In genomic region chr17:34946486-34947140, GRCm38 (mm10) we compare ENCODE assay signal across 27 mouse cellular contexts. TPM values are rescaled to one million over a fixed set of nuclear protein-coding genes. Genes with fewer than 3 reads are reported as not detected.
DNase-seq lines count a peak whose midpoint lies in the region; ATAC-seq and TF ChIP-seq lines count a peak whose summit lies in the region.
"Had no signal": no experiment of that assay in that cellular context is flagged by ENCODE, and none has a peak within 500 bp of the region (broad histone marks: within the 10 kb centered on the region; RNA-seq: fewer than 3 reads in every experiment).

No protein-coding gene starts in this region.

- H3K4me2 ChIP-seq in liver, embryonic 11.5 days = no peak overlapping the region
- H3K4me2 ChIP-seq in kidney, embryonic 16.5 days (replicated peaks; ENCODE audit: low read depth, low read length) = no peak overlapping the region
- H3K4me2 ChIP-seq: embryonic facial prominence, embryonic 13.5 days; forebrain, embryonic 13.5 days; heart, embryonic 12.5 days; hindbrain, embryonic 14.5 days had no signal

- H3K27ac ChIP-seq in liver, adult 2 months (replicated peaks; ENCODE audit: insufficient read depth, low read depth, low read length) = no peak overlapping the region
- no peak overlapping the region for H3K27ac ChIP-seq in liver, embryonic 11.5 days (ENCODE audit: low read depth, low read length)
- H3K27ac ChIP-seq in kidney, adult 2 months (ENCODE audit: insufficient read depth, low read depth, low read length) = peak overlapping the region; percentile 90
- H3K27ac ChIP-seq in kidney, embryonic 16.5 days (ENCODE audit: low read length) = peak overlapping the region; percentile 45; the same call in 1 of the 2 replicates
- H3K27ac ChIP-seq: embryonic facial prominence, embryonic 13.5 days; forebrain, embryonic 13.5 days; gastrocnemius, adult 2 months; heart, adult 2 months; hindbrain, embryonic 10.5 days; hindbrain, embryonic 14.5 days had no signal

- H3K27me3 ChIP-seq in liver, adult 2 months (ENCODE audit: control insufficient read depth, insufficient read depth, low read length) = no peaks in the 10 kb centered on the region
- H3K27me3 ChIP-seq in liver, embryonic 11.5 days (replicated peaks; ENCODE audit: control insufficient read depth, insufficient read depth, low read length) = no peaks in the 10 kb centered on the region
- no peaks in the 10 kb centered on the region for H3K27me3 ChIP-seq in kidney, adult 2 months (replicated peaks; ENCODE audit: control insufficient read depth, insufficient read depth, low read length)
- no peaks in the 10 kb centered on the region for H3K27me3 ChIP-seq in kidney, embryonic 16.5 days (ENCODE audit: insufficient read depth, low read length)
- H3K27me3 ChIP-seq: embryonic facial prominence, embryonic 13.5 days; forebrain, embryonic 13.5 days; heart, embryonic 12.5 days had no signal

- TF ChIP-seq POLR2A in liver, adult 2 months (IDR thresholded peaks at IDR 0.05; ENCODE audit: extremely low read depth, insufficient read depth, low read length) = no peak
- TF ChIP-seq POLR2A in kidney, adult 2 months (IDR thresholded peaks at IDR 0.05; ENCODE audit: low read depth, low read length) = no peak

- no peak for TF ChIP-seq CTCF in liver, adult 2 months (IDR thresholded peaks at IDR 0.05; ENCODE audit: low read depth, low read length)
- no peak for TF ChIP-seq CTCF in kidney, adult 2 months (conservative IDR thresholded peaks at IDR 0.05; ENCODE audit: insufficient read depth, insufficient read length, low read depth, low read length)

- no peak overlapping the region for H3K9ac ChIP-seq in liver, adult 2 months (ENCODE audit: low read depth, low read length)
- H3K9ac ChIP-seq in liver, embryonic 11.5 days (ENCODE audit: low read depth, low read length) = no peak overlapping the region
- no peak overlapping the region for H3K9ac ChIP-seq in kidney, embryonic 16.5 days (replicated peaks; ENCODE audit: low read length)
- H3K9ac ChIP-seq: embryonic facial prominence, embryonic 13.5 days; forebrain, embryonic 13.5 days; forebrain, postnatal 0 days; heart, embryonic 12.5 days; hindbrain, embryonic 14.5 days had no signal

- peaks cover 9% of the 10 kb centered on the region for H3K4me1 ChIP-seq in liver, adult 2 months (ENCODE audit: control insufficient read depth, insufficient read depth, low read length)
- H3K4me1 ChIP-seq in liver, embryonic 11.5 days (replicated peaks; ENCODE audit: control insufficient read depth, insufficient read depth, low read length) = peaks cover 10% of the 10 kb centered on the region; the same call in 1 of the 2 replicates
- H3K4me1 ChIP-seq in kidney, adult 2 months (ENCODE audit: control insufficient read depth, insufficient read depth, low read length) = peaks cover 34% of the 10 kb centered on the region
- H3K4me1 ChIP-seq in kidney, embryonic 16.5 days (ENCODE audit: insufficient read depth, low read length) = peaks cover 11% of the 10 kb centered on the region

- 28% methylated on average over 5 of the region's 5 CpGs for WGBS in liver, adult 2 months
- WGBS in liver, embryonic 11.5 days = 81% methylated on average over 5 of the region's 5 CpGs
- 41% methylated on average over 5 of the region's 5 CpGs for WGBS in kidney, adult 2 months
- WGBS in kidney, embryonic 16.5 days = 76% methylated on average over 5 of the region's 5 CpGs

- H3K36me3 ChIP-seq in liver, adult 2 months (ENCODE audit: control insufficient read depth, insufficient read depth, low read length) = peaks cover 7% of the 10 kb centered on the region; the same call in 1 of the 2 replicates
- peaks cover 20% of the 10 kb centered on the region for H3K36me3 ChIP-seq in liver, embryonic 11.5 days (ENCODE audit: control insufficient read depth, insufficient read depth, low read length)
- no peaks in the 10 kb centered on the region for H3K36me3 ChIP-seq in kidney, adult 2 months (ENCODE audit: control insufficient read depth, insufficient read depth, low read length)
- H3K36me3 ChIP-seq in kidney, embryonic 16.5 days (ENCODE audit: insufficient read depth, low read length) = peaks cover 21% of the 10 kb centered on the region

- no peaks in the 10 kb centered on the region for H3K79me2 ChIP-seq in liver, adult 2 months (ENCODE audit: control insufficient read depth, insufficient read depth, low read length)

- peak; percentile 79 for DNase-seq in liver, adult 2 months (ENCODE audit: extremely low read depth, low read depth, low spot score)
- DNase-seq in liver, embryonic 11.5 days (ENCODE audit: low spot score) = no peak
- DNase-seq in kidney, adult 2 months = peak; percentile 88
- DNase-seq in kidney, postnatal 36 days = peak; percentile 73 to 78
- no peak for DNase-seq in heart, adult 9 months (ENCODE audit: low spot score in 2 of 2)
- DNase-seq in gastrocnemius, postnatal 10 days = no peak
- DNase-seq: adrenal gland, postnatal 10 days; cerebellum, adult 11-12 months; cerebellum, adult 9-10 months; cerebellum, postnatal 25 days; gastrocnemius, adult 2 months; heart, adult 2 months had no signal

- ATAC-seq in liver, embryonic 11.5 days (replicated peaks; ENCODE audit: low FRiP score) = no peak
- 0 out of 2 replicates have a peak, but pooled peaks have one; percentile 27 for ATAC-seq in kidney, embryonic 16.5 days (ENCODE audit: low FRiP score, low TSS enrichment)
- ATAC-seq: forebrain, embryonic 13.5 days; forebrain, postnatal 0 days had no signal

- no peaks in the 10 kb centered on the region for H3K9me3 ChIP-seq in liver, embryonic 11.5 days (ENCODE audit: control insufficient read depth, low read length)
- H3K9me3 ChIP-seq in kidney, embryonic 16.5 days (ENCODE audit: low read length) = no peaks in the 10 kb centered on the region
- H3K9me3 ChIP-seq: embryonic facial prominence, embryonic 13.5 days; forebrain, embryonic 13.5 days; heart, embryonic 12.5 days; hindbrain, embryonic 10.5 days had no signal

- H3K4me3 ChIP-seq in liver, adult 2 months (ENCODE audit: insufficient read depth, low read depth, low read length) = no peak overlapping the region
- no peak overlapping the region for H3K4me3 ChIP-seq in liver, embryonic 11.5 days (ENCODE audit: low read depth, low read length)
- no peak overlapping the region for H3K4me3 ChIP-seq in kidney, adult 2 months (ENCODE audit: insufficient read depth, low read depth, low read length)
- no peak overlapping the region for H3K4me3 ChIP-seq in kidney, embryonic 16.5 days (ENCODE audit: low read length)
- H3K4me3 ChIP-seq: embryonic facial prominence, embryonic 13.5 days; forebrain, embryonic 13.5 days; gastrocnemius, adult 2 months; heart, adult 2 months; heart, embryonic 12.5 days; hindbrain, embryonic 10.5 days had no signal

RNA-seq across cellular contexts. Expression of gene Hspa1b, which starts 12.4 kb away (rescaled TPM):
- total RNA-seq in liver, adult 2 months (2014; rRNA removed) = 3.6 and 10.1 TPM in 2 replicates
- polyA plus RNA-seq in liver, adult 2 months (2012; rRNA removed) = 10.0 and 11.2 TPM in 2 replicates
- polyA plus RNA-seq in liver, embryonic 11.5 days (2014; fragmentation: Nextera tagmentation; extraction: Ambion mirVana) = 0.14 and 0.41 TPM in 2 replicates
- polyA plus RNA-seq in kidney, adult 2 months (2012; rRNA removed) = 38.8 and 56.5 TPM in 2 replicates
- polyA plus RNA-seq in kidney, embryonic 16.5 days (2015; fragmentation: Nextera tagmentation; extraction: Ambion mirVana) = 0.76 and 0.80 TPM in 2 replicates
- 1 to 10 TPM; 2.2 to 4.3 TPM for total RNA-seq in gastrocnemius, postnatal 10 days (2021)

RNA-seq across cellular contexts. Expression of gene Neu1, which starts 15.6 kb away (rescaled TPM):
- total RNA-seq in liver, adult 2 months (2014; rRNA removed) = 27.6 and 36.8 TPM in 2 replicates
- 52.5 and 62.5 TPM in 2 replicates for polyA plus RNA-seq in liver, adult 2 months (2012; rRNA removed)
- 24.4 and 26.4 TPM in 2 replicates for polyA plus RNA-seq in liver, embryonic 11.5 days (2014; fragmentation: Nextera tagmentation; extraction: Ambion mirVana)
- 448 and 498 TPM in 2 replicates for polyA plus RNA-seq in kidney, adult 2 months (2012; rRNA removed)
- polyA plus RNA-seq in kidney, embryonic 16.5 days (2015; fragmentation: Nextera tagmentation; extraction: Ambion mirVana) = 50.0 and 54.1 TPM in 2 replicates
- 1 to 10 TPM; 8.3 to 8.9 TPM for total RNA-seq in gastrocnemius, postnatal 10 days (2021)

RNA-seq across cellular contexts. Expression of gene Gm20481, which starts 23.1 kb away (rescaled TPM):
- not detected in 2 replicates for total RNA-seq in liver, adult 2 months (2014; rRNA removed)
- not detected in 2 replicates for polyA plus RNA-seq in liver, adult 2 months (2012; rRNA removed)
- not detected in 2 replicates for polyA plus RNA-seq in liver, embryonic 11.5 days (2014; fragmentation: Nextera tagmentation; extraction: Ambion mirVana)
- polyA plus RNA-seq in kidney, adult 2 months (2012; rRNA removed) = not detected in 2 replicates
- polyA plus RNA-seq in kidney, embryonic 16.5 days (2015; fragmentation: Nextera tagmentation; extraction: Ambion mirVana) = not detected in 2 replicates
- total RNA-seq in gastrocnemius, postnatal 10 days (2021) = not detected
- total RNA-seq: adrenal gland, postnatal 10 days; adrenal gland, postnatal 4 days; forebrain, postnatal 0 days; gastrocnemius, adult 2 months; gastrocnemius, postnatal 4 days; heart, adult 2 months; heart, postnatal 25 days; MEL had no signal
- polyA plus RNA-seq: brain, embryonic 14.5 days; C2C12; cortical plate, adult 2 months; embryonic facial prominence, embryonic 13.5 days; forebrain, embryonic 13.5 days; forebrain, postnatal 0 days; heart, adult 2 months; heart, embryonic 12.5 days; heart, embryonic 16.5 days; hindbrain, embryonic 14.5 days had no signal

RNA-seq across cellular contexts. Expression of gene Hspa1a, which starts 25.3 kb away (rescaled TPM):
- total RNA-seq in liver, adult 2 months (2014; rRNA removed) = 0.18 and 0.60 TPM in 2 replicates
- 0.45 TPM in 2 replicates for polyA plus RNA-seq in liver, adult 2 months (2012; rRNA removed)
- polyA plus RNA-seq in liver, embryonic 11.5 days (2014; fragmentation: Nextera tagmentation; extraction: Ambion mirVana) = 4.7 and 5.7 TPM in 2 replicates
- 23.4 and 31.5 TPM in 2 replicates for polyA plus RNA-seq in kidney, adult 2 months (2012; rRNA removed)
- polyA plus RNA-seq in kidney, embryonic 16.5 days (2015; fragmentation: Nextera tagmentation; extraction: Ambion mirVana) = 11.2 and 13.4 TPM in 2 replicates
- 1 to 10 TPM; 3.8 to 6.4 TPM for total RNA-seq in gastrocnemius, postnatal 10 days (2021)
- total RNA-seq: MEL had no signal

RNA-seq across cellular contexts. Expression of gene Hspa1l, which starts 25.9 kb away (rescaled TPM):
- total RNA-seq in liver, adult 2 months (2014; rRNA removed) = 0.18 TPM in 1 of 2 replicates, not detected in the other
- polyA plus RNA-seq in liver, adult 2 months (2012; rRNA removed) = 0.05 TPM in 1 of 2 replicates, not detected in the other
- polyA plus RNA-seq in liver, embryonic 11.5 days (2014; fragmentation: Nextera tagmentation; extraction: Ambion mirVana) = 0.66 and 1.5 TPM in 2 replicates
- 0.33 and 0.58 TPM in 2 replicates for polyA plus RNA-seq in kidney, adult 2 months (2012; rRNA removed)
- 1.0 and 1.3 TPM in 2 replicates for polyA plus RNA-seq in kidney, embryonic 16.5 days (2015; fragmentation: Nextera tagmentation; extraction: Ambion mirVana)
- 1 to 10 TPM; 6.2 to 9.9 TPM for total RNA-seq in gastrocnemius, postnatal 10 days (2021)

Comparison
In these comparisons a context has a peak if more than half of its experiments do, and no peak if none do; other contexts are left out.
1. DNase-seq: peak in liver, adult 2 months (single experiment), kidney, adult 2 months (single experiment) and kidney, postnatal 36 days (2 of 2); none in liver, embryonic 11.5 days (single experiment), heart, adult 9 months (0 of 2) and gastrocnemius, postnatal 10 days (single experiment).
2. H3K27ac ChIP-seq: peak in kidney, adult 2 months (single experiment) and kidney, embryonic 16.5 days (single experiment); none in liver, adult 2 months (single experiment) and liver, embryonic 11.5 days (single experiment).